Mouse (Mus musculus): ENCODE results near the gene Shc3. TPM values are rescaled to one million over a fixed set of nuclear protein-coding genes. Genes with fewer than 3 reads are reported as not detected.

The Shc3 gene
- total RNA-seq, 2 experiments from 2014 or later: 203 to 207 TPM

GRCm38 (mm10) chr13:51418942-51419451 is 150.2 kb downstream of the Shc3 start:
- DNase-seq (ENCODE audit: low spot score in 2 of 2): no peak

- DNase-seq (ENCODE audit: low spot score in 2 of 2): peak; percentile 97 to 99
Observed at GRCm38 (mm10) chr13:51418268-51418941, 150.8 kb downstream of the Shc3 start.

DNA sequence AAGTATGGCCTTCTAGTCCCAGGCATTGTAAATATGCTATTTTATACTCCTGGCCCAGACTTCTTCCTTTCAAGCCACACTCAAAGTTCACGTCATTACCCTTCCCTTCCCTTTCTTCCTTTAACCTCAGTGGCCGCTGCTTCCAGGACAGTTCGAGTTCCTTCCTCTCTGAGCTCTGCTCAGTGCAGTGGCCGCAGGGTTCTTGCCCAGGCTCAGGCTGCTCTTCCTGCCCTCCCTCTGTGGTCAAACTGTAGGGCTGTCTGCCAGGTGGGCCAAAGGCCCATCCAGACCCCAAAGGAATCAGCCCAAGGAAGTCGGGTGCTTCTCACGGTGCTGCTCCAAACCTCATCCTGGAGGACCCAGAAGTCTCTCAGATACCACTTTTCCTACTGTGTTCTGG is 151.4 kb downstream of the Shc3 start:
- DNase-seq (ENCODE audit: low spot score in 2 of 2): no peak

- no peak for DNase-seq (ENCODE audit: low spot score in 2 of 2)
Observed at GRCm38 (mm10) chr13:51416727-51417126, 152.5 kb downstream of the Shc3 start.

DNA sequence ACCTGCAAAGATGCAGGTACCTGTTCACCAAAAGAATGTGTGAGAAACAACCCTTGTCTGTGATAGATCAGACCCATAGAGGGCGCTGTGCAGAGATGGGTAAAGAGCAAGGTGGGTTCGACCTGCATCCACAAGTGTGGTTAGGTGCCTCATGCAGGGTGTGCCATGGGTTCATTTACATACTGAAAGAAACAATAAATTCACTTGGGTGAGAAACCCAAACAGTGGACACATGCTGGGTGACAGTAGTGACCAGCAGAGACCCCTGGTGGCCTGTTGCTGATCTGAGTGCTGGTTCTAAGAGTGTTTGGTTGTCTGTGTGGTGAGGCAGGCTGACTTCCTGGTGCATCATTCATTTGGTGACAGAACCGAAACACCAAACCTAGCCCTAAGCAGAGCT is 155.8 kb downstream of the Shc3 start:
- DNase-seq (ENCODE audit: low spot score in 2 of 2): no peak

DNA sequence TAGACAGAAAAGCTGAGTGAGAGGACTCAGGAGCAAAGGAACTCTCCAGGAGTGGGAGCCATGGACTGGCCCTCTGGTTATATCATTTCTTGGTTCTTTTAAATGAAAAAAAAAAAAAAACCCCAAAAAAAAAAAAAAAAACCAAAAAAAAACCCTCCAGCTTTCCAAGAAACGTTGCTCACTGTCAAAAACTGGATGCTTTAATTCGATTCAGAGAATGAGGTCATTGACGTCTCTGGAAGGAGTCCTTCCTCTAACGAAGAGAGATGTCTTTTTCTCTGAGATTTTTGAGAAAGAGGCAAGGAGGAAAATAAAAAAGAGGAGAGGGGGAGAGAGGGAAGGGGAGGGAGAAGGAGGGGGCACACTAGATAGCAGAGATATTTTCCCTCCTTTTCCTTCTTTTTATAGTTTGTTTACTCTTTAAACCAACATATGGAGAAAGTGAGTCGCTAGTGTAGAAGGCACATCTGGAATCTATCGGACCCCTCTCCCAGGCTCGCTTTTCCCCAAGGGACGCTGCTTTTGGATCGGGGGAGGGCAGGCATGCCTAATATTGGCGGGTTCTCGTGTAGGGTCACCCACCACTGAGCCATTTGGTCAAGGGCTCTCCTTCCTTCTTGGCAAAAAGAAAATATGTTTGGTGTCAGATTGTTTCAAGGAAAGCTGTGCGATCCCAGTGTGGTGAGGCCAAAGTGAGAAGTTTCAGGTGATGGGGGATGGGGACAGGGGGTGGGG is 157.4 kb downstream of the Shc3 start:
- DNase-seq (ENCODE audit: low spot score in 2 of 2): no peak

- no peak for DNase-seq (ENCODE audit: low spot score in 2 of 2)
Observed at GRCm38 (mm10) chr13:51411243-51411642, 158.0 kb downstream of the Shc3 start.

DNA sequence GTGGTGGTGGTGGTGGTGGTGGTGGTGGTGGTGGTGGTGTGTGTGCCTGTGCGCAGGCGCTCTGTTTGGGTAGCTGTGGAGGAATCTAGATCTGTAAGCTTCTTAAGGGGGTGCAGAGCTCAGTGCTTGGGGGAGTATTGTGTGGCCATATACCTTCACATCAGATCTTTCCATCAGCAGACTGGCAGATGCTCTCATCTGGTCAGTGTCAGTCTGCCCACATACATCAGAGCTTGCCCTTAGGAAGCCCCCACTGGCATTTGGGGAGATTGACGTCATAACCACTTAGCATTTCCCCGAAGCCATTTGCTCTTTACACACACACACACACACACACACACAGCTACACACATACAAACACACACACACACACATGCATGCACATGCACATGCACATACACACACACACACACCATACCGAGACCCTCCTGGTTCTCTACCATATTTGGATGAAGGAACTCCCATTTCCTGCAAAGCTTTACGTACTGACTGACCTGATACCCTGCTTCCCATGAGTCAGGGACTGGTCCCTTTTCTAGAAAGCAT is 159.2 kb downstream of the Shc3 start:
- DNase-seq (ENCODE audit: low spot score in 2 of 2): no peak

- DNase-seq (ENCODE audit: low spot score in 2 of 2): no peak
Observed at GRCm38 (mm10) chr13:51408519-51409001, 160.7 kb downstream of the Shc3 start, which contains the start of gene S1pr3. TSS of gene S1pr3 (plus strand) at chr13:51408639.

DNA sequence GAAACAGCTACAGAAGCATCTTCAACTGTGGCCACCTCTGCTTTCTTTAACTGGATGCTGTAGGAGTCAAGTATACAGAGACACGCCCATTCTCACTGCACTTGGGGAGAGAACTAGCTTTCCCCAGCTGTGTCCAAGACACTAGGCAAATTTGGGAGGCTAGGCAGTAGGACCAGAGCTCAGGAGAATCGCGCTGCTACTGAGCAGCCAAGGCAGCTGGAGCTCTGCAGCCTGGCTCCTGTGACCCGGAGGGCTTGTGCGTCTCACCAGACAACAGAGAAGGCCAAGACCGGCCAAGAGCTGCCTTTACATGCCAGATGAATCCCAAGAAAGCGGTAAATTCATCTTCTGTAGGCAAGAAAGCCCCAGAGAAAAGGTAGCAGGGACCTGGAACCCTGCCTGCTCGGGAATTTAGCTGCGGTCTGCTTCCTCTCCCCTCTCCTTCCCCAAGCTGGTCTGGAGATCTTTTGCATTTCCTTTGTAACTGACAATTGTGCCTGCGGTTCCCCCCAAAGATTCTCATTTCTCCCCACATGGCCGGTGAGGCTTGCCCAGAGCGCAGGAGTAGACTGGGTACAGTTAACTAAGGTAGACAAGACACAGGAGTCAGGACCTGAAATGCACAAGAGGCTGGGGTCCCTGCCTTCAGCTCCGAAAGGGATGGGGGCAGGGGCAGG is 161.5 kb downstream of the Shc3 start:
- DNase-seq (ENCODE audit: low spot score in 2 of 2): no peak

DNA sequence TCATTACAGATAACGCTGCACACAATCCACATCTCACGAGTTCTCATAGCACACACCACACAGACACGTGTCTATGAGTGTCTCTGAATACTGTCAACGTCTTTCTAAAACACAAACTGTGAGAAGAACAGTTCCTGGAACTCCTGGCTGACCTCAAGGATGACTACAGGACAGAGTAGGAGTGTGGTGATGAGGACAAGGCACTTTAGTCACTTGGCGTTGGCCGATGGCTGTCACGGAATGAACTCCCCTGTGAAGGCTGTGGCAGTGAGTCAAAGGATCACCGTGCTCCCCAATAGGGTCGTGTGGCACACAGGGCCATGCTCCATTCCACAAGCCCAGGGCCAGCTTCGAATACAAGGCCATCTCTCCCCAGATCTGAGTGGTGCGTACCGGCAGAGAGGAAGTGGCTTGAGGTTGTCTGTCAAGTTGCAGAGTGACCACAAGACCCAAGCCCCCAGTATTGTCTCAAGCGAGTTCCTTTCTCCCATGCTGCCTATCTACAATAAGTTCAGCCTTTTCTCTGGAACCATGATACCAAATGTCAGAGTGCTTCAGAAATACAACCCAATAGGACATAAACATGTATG is 163.4 kb downstream of the Shc3 start:
- no peak for DNase-seq (ENCODE audit: low spot score in 2 of 2)

DNA sequence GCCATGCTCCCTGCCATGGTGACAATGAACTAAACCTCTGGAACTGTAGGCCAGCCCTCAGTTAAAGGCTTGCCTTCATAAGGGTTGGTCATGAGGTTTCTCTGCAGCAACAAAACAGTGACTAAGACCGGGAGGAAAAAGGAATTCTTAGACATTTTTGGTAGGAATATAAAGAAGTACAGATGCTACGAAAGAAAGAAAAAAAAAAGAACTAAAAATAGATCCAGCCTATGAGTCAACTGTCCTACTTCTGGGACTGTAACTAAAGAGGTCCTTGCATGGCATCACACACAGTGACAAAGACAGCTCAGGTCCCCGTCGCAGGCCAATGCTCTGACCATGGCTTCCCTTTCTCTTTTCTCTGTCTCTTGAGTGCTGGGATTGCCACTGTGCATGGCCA is 164.7 kb downstream of the Shc3 start:
- DNase-seq (ENCODE audit: low spot score in 2 of 2): no peak

- no peak for DNase-seq (ENCODE audit: low spot score in 2 of 2)
Observed at GRCm38 (mm10) chr13:51400736-51401501, 168.3 kb downstream of the Shc3 start.

DNA sequence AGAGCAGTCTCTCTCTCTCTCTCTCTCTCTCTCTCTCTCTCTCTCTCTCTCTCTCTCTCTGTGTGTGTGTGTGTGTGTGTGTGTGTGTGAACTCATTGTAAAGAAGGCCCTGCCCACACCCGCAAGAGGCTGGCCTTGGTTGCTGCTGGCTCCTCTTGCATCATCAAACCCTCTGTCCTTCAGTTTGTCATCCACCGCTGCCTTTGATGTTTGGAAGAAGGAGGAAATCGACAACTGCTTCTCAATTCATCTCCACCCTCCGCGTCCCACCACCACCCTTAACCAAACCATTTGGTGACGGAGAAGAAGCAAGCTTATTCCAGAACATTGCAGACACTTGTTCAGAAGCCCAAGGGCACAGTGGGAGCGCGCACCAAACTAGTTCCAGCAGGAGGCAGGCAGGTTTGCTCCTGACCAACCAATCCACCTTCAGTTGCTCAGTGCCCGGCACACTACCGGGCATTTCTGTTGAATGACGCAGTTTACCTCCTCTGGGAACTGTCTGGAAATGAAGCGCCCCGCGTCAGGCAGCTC is 169.0 kb downstream of the Shc3 start:
- no peak for DNase-seq (ENCODE audit: low spot score in 2 of 2)

DNA sequence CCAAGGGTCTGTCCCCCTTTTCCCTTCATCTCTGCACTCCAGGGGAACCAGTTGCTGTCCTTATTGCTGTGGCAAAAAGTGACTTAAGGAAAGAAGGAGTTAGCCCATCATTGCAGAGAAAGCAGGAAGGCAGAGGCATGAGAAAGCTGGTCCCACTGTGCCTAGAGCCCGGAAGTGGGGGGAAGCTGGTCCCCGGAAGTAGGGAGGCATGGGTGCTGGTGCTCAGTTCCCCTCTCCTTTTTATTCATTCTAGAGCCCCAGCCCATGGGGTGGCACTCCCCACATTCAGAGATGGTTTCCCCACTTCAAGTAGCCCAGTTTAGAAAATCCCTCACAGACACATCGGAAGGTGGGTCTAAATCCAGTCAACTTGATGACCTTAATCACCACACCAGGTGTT is 169.7 kb downstream of the Shc3 start:
- DNase-seq (ENCODE audit: low spot score in 2 of 2): no peak

GRCm38 (mm10) chr13:51397861-51398260 is 171.4 kb downstream of the Shc3 start:
- DNase-seq (ENCODE audit: low spot score in 2 of 2): no peak

- DNase-seq (ENCODE audit: low spot score in 2 of 2): no peak
Observed at GRCm38 (mm10) chr13:51392256-51392655, 177.0 kb downstream of the Shc3 start.

DNA sequence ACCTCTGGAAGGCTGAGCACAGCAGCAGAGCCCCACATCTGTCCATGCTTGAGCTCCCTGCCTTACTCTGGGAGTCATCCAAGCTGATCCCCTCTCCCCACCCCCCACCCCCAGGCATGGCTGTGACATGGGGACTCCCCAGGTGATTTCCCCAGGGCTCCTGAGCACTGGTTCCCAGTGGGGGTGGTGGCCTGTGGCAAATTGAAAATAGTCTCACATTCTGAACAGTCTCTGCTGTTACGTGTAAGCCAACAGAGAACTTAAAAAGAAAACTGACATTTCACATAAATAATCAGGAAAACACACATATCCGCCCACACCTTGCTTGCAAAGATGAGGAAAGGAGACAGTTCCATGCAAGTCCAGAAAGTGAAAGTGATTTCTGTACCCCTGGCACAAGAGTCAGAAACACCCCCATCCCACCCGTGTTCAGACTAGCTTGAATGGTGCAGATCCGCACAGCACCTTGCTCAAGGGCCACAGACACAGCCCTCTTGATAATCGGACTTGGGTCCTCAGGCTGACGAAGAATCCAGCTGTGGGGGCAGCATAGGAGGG is 177.8 kb downstream of the Shc3 start:
- DNase-seq (ENCODE audit: low spot score in 2 of 2): no peak

GRCm38 (mm10) chr13:51390398-51390797 is 178.8 kb downstream of the Shc3 start:
- DNase-seq (ENCODE audit: low spot score in 2 of 2): no peak

GRCm38 (mm10) chr13:51387908-51388307 is 181.3 kb downstream of the Shc3 start:
- DNase-seq (ENCODE audit: low spot score in 2 of 2): no peak
